Mouse (Mus musculus) right cerebral cortex, postnatal 10 days (tissue): ENCODE measurements around the gene Ttc23.

Experiments
- DNase-seq, 2 experiments: peaks; one replicate each; pipeline ENCODE4 v3.0.0; 2021; ENCODE audit warnings: low spot score in 2 of 2

Gene Ttc23

DNA sequence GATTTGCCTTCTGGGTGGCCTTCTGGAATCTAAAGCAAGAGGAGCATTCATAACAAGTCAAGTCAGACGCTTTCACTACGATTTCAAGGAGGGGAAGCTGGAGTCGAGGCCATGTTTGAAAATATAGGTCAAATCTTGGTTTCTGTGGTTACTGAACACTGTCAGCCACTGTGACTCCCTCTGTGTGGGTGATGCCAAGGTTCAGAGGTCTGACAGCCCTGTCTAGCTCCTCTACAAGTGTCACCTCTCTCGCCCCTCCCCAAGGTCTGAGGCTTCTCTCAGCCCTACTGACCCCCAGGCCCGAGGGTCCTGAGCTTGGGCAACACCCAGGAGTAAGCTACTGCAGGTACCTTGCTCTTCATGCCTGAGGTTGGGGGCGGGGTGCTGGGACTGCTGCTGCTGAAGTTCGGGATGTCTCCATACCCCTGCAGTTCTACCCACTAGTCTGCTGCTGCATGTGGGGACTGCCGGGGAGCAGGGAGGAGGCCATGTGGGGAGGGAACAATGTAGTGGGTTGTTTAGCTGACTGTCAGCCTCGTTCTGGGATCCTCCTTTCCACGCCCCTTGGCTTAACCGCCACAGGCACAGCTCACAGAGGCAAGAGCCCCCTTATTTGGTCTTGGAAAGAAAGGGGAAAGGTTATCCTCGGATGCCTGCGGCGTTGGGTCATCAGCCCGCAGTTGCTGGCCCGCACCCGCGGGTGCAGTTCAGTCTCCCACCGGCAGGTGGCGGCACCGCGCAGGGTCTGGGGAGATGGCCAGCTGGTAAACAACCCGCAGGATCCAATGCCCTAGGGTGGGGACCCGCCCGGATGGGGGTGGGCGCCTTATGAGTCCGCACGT, 156.0 kb downstream of the Ttc23 start:
- DNase-seq: peak; percentile 72 to 86

DNA sequence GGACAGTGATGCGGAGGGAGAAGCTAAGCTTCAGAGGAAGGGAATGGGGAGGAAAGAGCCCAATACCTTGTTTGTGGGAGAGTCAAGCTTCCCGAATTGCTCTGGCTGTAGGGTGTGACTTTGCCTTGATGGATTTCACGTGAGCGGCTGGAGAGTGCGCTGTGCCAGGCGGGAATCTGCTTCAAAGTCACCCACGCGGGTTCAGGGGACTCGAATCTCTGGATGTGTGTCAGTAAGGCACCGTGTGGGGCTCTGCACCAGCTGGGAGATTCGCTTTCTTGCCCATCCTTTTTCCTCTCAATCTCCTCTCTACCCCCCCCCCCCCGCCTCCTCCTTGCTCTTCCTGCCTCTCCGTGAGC, 156.6 kb downstream of the Ttc23 start:
- no peak for DNase-seq
